Mouse (Mus musculus) liver, postnatal 0 days (tissue): ENCODE measurements at regions not wholly inside any gene's neighbourhood (a gene's known extent, or its start where the extent isn't known, plus 50 kb on each side); places are given as distances from the start of the nearest gene placed in this dataset.

ENCODE experiments used
- CTCF ChIP-seq: sonication (generic); IDR thresholded peaks from 2 replicates; pipeline ENCODE4 v1.5.1; 2016; ENCODE audit warnings: antibody characterized with exemption, low read depth
- EP300 ChIP-seq: IDR thresholded peaks from 2 replicates; pipeline ENCODE4 v1.6.1; 2016; ENCODE audit warnings: antibody characterized with exemption, low read depth, mild to moderate bottlenecking

GRCm38 (mm10) chr13:78717159-78717558 lies 517.6 kb upstream of the Nr2f1 start:
- no peak for TF ChIP-seq CTCF
- TF ChIP-seq EP300 = no peak
